Mouse (Mus musculus): ENCODE measurements at regions not wholly inside any gene's neighbourhood (a gene's known extent, or its start where the extent isn't known, plus 50 kb on each side); places are given as distances from the start of the nearest gene placed in this dataset.

- Histone ChIP-seq H3K36me3 (ENCODE audit: control insufficient read depth, insufficient read depth, low read length) (no peaks in the 10 kb centered on the region), H3K4me3 (no peak overlapping the region), H3K9ac (ENCODE audit: low read depth, low read length) (no peak overlapping the region), H3K79me2 (replicated peaks; ENCODE audit: control insufficient read depth, insufficient read depth, low read length) (no peaks in the 10 kb centered on the region), H3K27me3 (ENCODE audit: control insufficient read depth, insufficient read depth, low read length) (no peaks in the 10 kb centered on the region), H3K4me1 (ENCODE audit: control insufficient read depth, insufficient read depth, low read length) (no peaks in the 10 kb centered on the region), H3K27ac (no peak overlapping the region)
- WGBS = 31% methylated on average over 9 of the region's 9 CpGs
- DNase-seq = no peak
- intact Hi-C loops (cut with DNase I) = no loop called here
- no peak for TF ChIP-seq EP300 (IDR thresholded peaks at IDR 0.05; ENCODE audit: insufficient read depth, low read depth, low read length)
- no peak for TF ChIP-seq POLR2A (IDR thresholded peaks at IDR 0.05; ENCODE audit: insufficient read depth, low read depth, low read length)
- no peak for TF ChIP-seq CTCF (IDR thresholded peaks at IDR 0.05)
Observed at GRCm38 (mm10) chr8:25463532-25463931, 639.4 kb upstream of the Adam5 start.

- Histone ChIP-seq H3K9ac (ENCODE audit: low read depth, low read length) (no peak overlapping the region), H3K79me2 (replicated peaks; ENCODE audit: control insufficient read depth, insufficient read depth, low read length) (no peaks in the 10 kb centered on the region), H3K4me1 (ENCODE audit: control insufficient read depth, insufficient read depth, low read length) (no peaks in the 10 kb centered on the region), H3K4me3 (no peak overlapping the region), H3K36me3 (ENCODE audit: control insufficient read depth, insufficient read depth, low read length) (no peaks in the 10 kb centered on the region), H3K27me3 (ENCODE audit: control insufficient read depth, insufficient read depth, low read length) (no peaks in the 10 kb centered on the region), H3K27ac (no peak overlapping the region)
- no peak for DNase-seq
- WGBS = 60% methylated on average over 4 of the region's 4 CpGs
- TF ChIP-seq EP300 (IDR thresholded peaks at IDR 0.05; ENCODE audit: insufficient read depth, low read depth, low read length) (no peak), CTCF (IDR thresholded peaks at IDR 0.05) (no peak), POLR2A (IDR thresholded peaks at IDR 0.05; ENCODE audit: insufficient read depth, low read depth, low read length) (no peak)
- intact Hi-C loops (cut with DNase I) = no loop called here
Observed at GRCm38 (mm10) chr8:25462492-25462891, 638.3 kb upstream of the Adam5 start.

- H3K27ac ChIP-seq = no peak overlapping the region
- peaks cover 3% of the 10 kb centered on the region; the same call in 1 of the 2 replicates for H3K27me3 ChIP-seq (ENCODE audit: control insufficient read depth, insufficient read depth, low read length)
- DNase-seq = no peak
- no peak overlapping the region for H3K9ac ChIP-seq (ENCODE audit: low read depth, low read length)
- H3K79me2 ChIP-seq (replicated peaks; ENCODE audit: control insufficient read depth, insufficient read depth, low read length) = no peaks in the 10 kb centered on the region
- TF ChIP-seq EP300 (IDR thresholded peaks at IDR 0.05; ENCODE audit: insufficient read depth, low read depth, low read length) = no peak
- TF ChIP-seq CTCF (IDR thresholded peaks at IDR 0.05) = no peak
- no peak for TF ChIP-seq POLR2A (IDR thresholded peaks at IDR 0.05; ENCODE audit: insufficient read depth, low read depth, low read length)
- WGBS = 59% methylated on average over 6 of the region's 6 CpGs
- no peak overlapping the region for H3K4me3 ChIP-seq
- no peaks in the 10 kb centered on the region for H3K36me3 ChIP-seq (ENCODE audit: control insufficient read depth, insufficient read depth, low read length)
- intact Hi-C loops (cut with DNase I) = no loop called here
- no peaks in the 10 kb centered on the region for H3K4me1 ChIP-seq (ENCODE audit: control insufficient read depth, insufficient read depth, low read length)
Observed at GRCm38 (mm10) chr8:25455644-25456043, 631.5 kb upstream of the Adam5 start.

GRCm38 (mm10) chr8:25454972-25455371, 630.8 kb upstream of the Adam5 start:
- no peaks in the 10 kb centered on the region for H3K4me1 ChIP-seq (ENCODE audit: control insufficient read depth, insufficient read depth, low read length)
- TF ChIP-seq EP300 (IDR thresholded peaks at IDR 0.05; ENCODE audit: insufficient read depth, low read depth, low read length) (no peak), POLR2A (IDR thresholded peaks at IDR 0.05; ENCODE audit: insufficient read depth, low read depth, low read length) (no peak), CTCF (IDR thresholded peaks at IDR 0.05) (no peak)
- no peaks in the 10 kb centered on the region for H3K36me3 ChIP-seq (ENCODE audit: control insufficient read depth, insufficient read depth, low read length)
- H3K27ac ChIP-seq = no peak overlapping the region
- DNase-seq = no peak
- H3K27me3 ChIP-seq (ENCODE audit: control insufficient read depth, insufficient read depth, low read length) = peaks cover 3% of the 10 kb centered on the region; the same call in 1 of the 2 replicates
- intact Hi-C loops (cut with DNase I) = no loop called here
- H3K4me3 ChIP-seq = no peak overlapping the region
- WGBS = 96% methylated on average over 1 of the region's 1 CpGs
- H3K79me2 ChIP-seq (replicated peaks; ENCODE audit: control insufficient read depth, insufficient read depth, low read length) = no peaks in the 10 kb centered on the region
- H3K9ac ChIP-seq (ENCODE audit: low read depth, low read length) = no peak overlapping the region

- no peak for DNase-seq
- no peak overlapping the region for H3K27ac ChIP-seq
- H3K27me3 ChIP-seq (ENCODE audit: control insufficient read depth, insufficient read depth, low read length) = peaks cover 3% of the 10 kb centered on the region; the same call in 1 of the 2 replicates
- intact Hi-C loops (cut with DNase I) = no loop called here
- H3K36me3 ChIP-seq (ENCODE audit: control insufficient read depth, insufficient read depth, low read length) = no peaks in the 10 kb centered on the region
- H3K4me3 ChIP-seq = no peak overlapping the region
- WGBS = 90% methylated on average over 9 of the region's 9 CpGs
- no peak overlapping the region for H3K9ac ChIP-seq (ENCODE audit: low read depth, low read length)
- no peaks in the 10 kb centered on the region for H3K4me1 ChIP-seq (ENCODE audit: control insufficient read depth, insufficient read depth, low read length)
- no peaks in the 10 kb centered on the region for H3K79me2 ChIP-seq (replicated peaks; ENCODE audit: control insufficient read depth, insufficient read depth, low read length)
- TF ChIP-seq CTCF (IDR thresholded peaks at IDR 0.05) (no peak), EP300 (IDR thresholded peaks at IDR 0.05; ENCODE audit: insufficient read depth, low read depth, low read length) (no peak), POLR2A (IDR thresholded peaks at IDR 0.05; ENCODE audit: insufficient read depth, low read depth, low read length) (no peak)
Observed at GRCm38 (mm10) chr8:25453826-25454225, 629.7 kb upstream of the Adam5 start.

GRCm38 (mm10) chr8:25450544-25450943, 626.4 kb upstream of the Adam5 start:
- no peak for TF ChIP-seq EP300 (IDR thresholded peaks at IDR 0.05; ENCODE audit: insufficient read depth, low read depth, low read length)
- no peak for TF ChIP-seq CTCF (IDR thresholded peaks at IDR 0.05)
- no peak for TF ChIP-seq POLR2A (IDR thresholded peaks at IDR 0.05; ENCODE audit: insufficient read depth, low read depth, low read length)
- H3K79me2 ChIP-seq (replicated peaks; ENCODE audit: control insufficient read depth, insufficient read depth, low read length) = no peaks in the 10 kb centered on the region
- no peaks in the 10 kb centered on the region for H3K36me3 ChIP-seq (ENCODE audit: control insufficient read depth, insufficient read depth, low read length)

More at GRCm38 (mm10) chr8:25450544-25450943, 626.4 kb upstream of the Adam5 start:
- H3K27ac ChIP-seq = no peak overlapping the region
- H3K27me3 ChIP-seq (ENCODE audit: control insufficient read depth, insufficient read depth, low read length) = no peaks in the 10 kb centered on the region
- H3K4me1 ChIP-seq (ENCODE audit: control insufficient read depth, insufficient read depth, low read length) = no peaks in the 10 kb centered on the region
- intact Hi-C loops (cut with DNase I) = no loop called here
- no peak for DNase-seq
- no peak overlapping the region for H3K9ac ChIP-seq (ENCODE audit: low read depth, low read length)
- H3K4me3 ChIP-seq = no peak overlapping the region

All from heart, adult 2 months (tissue).